Mouse (Mus musculus): Measurements from ENCODE around the gene Mup15. TPM values are rescaled to one million over a fixed set of nuclear protein-coding genes. Genes with fewer than 3 reads are reported as not detected.
"Not testable (repeated sequence)": the region's sequence is repeated elsewhere in the genome, so short reads cannot be mapped to it uniquely, and the experiment has no call there.

Mup15 gene
- polyA plus RNA-seq (2014; fragmentation: Nextera tagmentation; extraction: Ambion mirVana): not detected in 2 replicates

DNA sequence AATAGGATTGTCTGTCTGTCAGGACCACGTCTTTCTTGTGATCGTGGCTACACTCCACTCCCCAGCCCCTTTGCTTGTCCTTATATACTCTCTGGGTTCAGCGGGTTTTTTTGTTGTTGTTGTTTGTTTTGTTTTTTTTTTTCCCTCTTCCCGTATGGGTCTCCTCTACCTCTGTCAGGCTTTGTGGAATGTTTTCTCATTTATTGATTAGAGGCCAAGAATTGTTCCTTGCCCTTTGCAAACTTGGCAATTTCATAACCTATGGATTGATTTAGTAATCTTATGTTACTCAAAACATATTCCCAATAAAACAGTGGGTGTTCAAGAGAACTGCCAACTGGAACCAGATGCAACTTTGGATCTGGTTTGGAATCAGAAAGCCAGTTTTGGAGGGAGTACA is at the start of gene Mup15:
Gene Mup15, minus strand, starts transcription at position 101 of the 400 bp plus-strand sequence.
- WGBS: no CpG with 5 or more reads among the region's 4 CpGs
- H3K4me2 ChIP-seq; H3K4me3 ChIP-seq (ENCODE audit: low read depth, low read length); H3K36me3 ChIP-seq (ENCODE audit: control insufficient read depth, insufficient read depth, low read length); H3K9me3 ChIP-seq (ENCODE audit: control insufficient read depth, low read length); H3K9ac ChIP-seq (ENCODE audit: low read depth, low read length); ATAC-seq (replicated peaks; ENCODE audit: low FRiP score); H3K4me1 ChIP-seq (replicated peaks; ENCODE audit: control insufficient read depth, insufficient read depth, low read length); DNase-seq (ENCODE audit: low spot score); H3K27ac ChIP-seq (ENCODE audit: low read depth, low read length); H3K27me3 ChIP-seq (replicated peaks; ENCODE audit: control insufficient read depth, insufficient read depth, low read length): not testable (repeated sequence)

Other genes starting within 250 kb of the Mup15 start
- not detected in 2 replicates for gene Mup13, start 211.5 kb downstream of the Mup15 start, polyA plus RNA-seq (2014; fragmentation: Nextera tagmentation; extraction: Ambion mirVana)
- not detected in 2 replicates for gene Mup14, start 135.7 kb downstream of the Mup15 start, polyA plus RNA-seq (2014; fragmentation: Nextera tagmentation; extraction: Ambion mirVana)
- gene Mup16, start 79.8 kb upstream of the Mup15 start, polyA plus RNA-seq (2014; fragmentation: Nextera tagmentation; extraction: Ambion mirVana): not detected in 2 replicates
- gene Mup17, start 156.1 kb upstream of the Mup15 start, polyA plus RNA-seq (2014; fragmentation: Nextera tagmentation; extraction: Ambion mirVana): not detected in 2 replicates
- gene Mup18, start 234.4 kb upstream of the Mup15 start, polyA plus RNA-seq (2014; fragmentation: Nextera tagmentation; extraction: Ambion mirVana): not detected in 2 replicates

All from liver, embryonic 11.5 days (tissue).